Mouse (Mus musculus): ENCODE results near the gene Klhl32.

DNA sequence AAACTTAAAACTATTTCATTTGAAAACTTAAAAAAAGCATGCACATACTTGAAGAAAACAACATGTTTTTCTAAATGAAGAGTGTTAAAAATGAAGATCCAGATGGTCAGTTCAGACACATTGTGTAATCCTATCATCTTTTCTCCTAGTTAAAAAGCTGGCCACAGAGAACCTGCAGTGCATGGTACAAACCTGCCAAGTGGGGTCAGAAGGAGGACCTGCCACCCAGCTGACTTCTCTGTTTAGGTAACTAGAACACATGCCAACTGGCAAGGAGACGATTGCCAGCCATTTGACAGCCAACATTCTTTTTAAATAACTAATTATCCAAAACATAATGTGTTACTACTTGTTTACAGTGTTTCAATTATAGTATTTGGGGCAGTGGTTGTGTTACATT lies 252.3 kb downstream of the Klhl32 start:
- no peak for TF ChIP-seq CTCF (IDR thresholded peaks at IDR 0.05; ENCODE audit: low read depth, low read length)
- TF ChIP-seq POLR2A (IDR thresholded peaks at IDR 0.05; ENCODE audit: insufficient read depth, low read length): no peak
- TF ChIP-seq EP300 (IDR thresholded peaks at IDR 0.05; ENCODE audit: insufficient read depth, low read depth, low read length): no peak

Data from ES-Bruce4 (cell line).